Mouse (Mus musculus) heart, postnatal 0 days (tissue): Measurements from ENCODE around the gene Nkg7.

Source experiments
- CTCF ChIP-seq: IDR thresholded peaks from 2 replicates; pipeline ENCODE4 v1.5.1; 2016; ENCODE audit warnings: antibody characterized with exemption, control low read depth, low read depth
- EP300 ChIP-seq: IDR thresholded peaks from 2 replicates; pipeline ENCODE4 v1.6.1; 2016; ENCODE audit warnings: antibody characterized with exemption, low read depth

- TF ChIP-seq CTCF (peak; percentile 96), EP300 (no peak)
Measured at GRCm38 (mm10) chr7:43422995-43423617, 13.8 kb upstream of the Nkg7 start.
